8 mouse cellular contexts compared by ENCODE assay signal in the genomic region with DNA sequence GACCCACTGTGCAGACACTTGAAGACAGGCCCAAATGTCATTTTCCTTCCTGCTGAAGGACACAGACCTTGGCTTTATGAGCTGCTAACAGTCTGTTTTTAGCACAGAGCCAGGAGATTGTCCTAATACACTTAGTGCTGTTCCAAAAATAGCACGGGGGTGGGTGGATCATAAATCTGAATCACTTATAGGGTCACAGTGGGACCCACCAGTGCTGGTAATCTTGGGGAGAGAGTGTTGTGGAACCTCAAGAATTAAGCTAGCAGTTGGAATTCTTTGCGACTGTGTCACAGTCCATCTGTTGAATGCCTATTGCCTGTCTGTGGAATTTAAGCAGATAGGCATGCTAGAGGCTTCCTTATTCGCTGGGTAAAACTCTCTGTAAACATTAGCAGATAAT. TPM values are rescaled to one million over a fixed set of nuclear protein-coding genes. Genes with fewer than 3 reads are reported as not detected.
DNase-seq lines count a peak whose midpoint lies in the region; ATAC-seq and TF ChIP-seq lines count a peak whose summit lies in the region.
"Had no signal": no experiment of that assay in that cellular context is flagged by ENCODE, and none has a peak within 500 bp of the region (broad histone marks: within the 10 kb centered on the region; RNA-seq: fewer than 3 reads in every experiment).

No protein-coding gene starts in this region.

- TF ChIP-seq POLR2A in cortical plate, adult 2 months (IDR thresholded peaks at IDR 0.05; ENCODE audit: extremely low read depth, insufficient read depth, low read length), result no peak

- H3K4me2 ChIP-seq in limb, embryonic 12.5 days, result no peak overlapping the region; the same call in 1 of the 2 replicates
- H3K4me2 ChIP-seq in midbrain, embryonic 13.5 days (replicated peaks), result no peak overlapping the region
- H3K4me2 ChIP-seq: hindbrain, embryonic 12.5 days had no signal

- 43% methylated on average over 3 of the region's 3 CpGs for WGBS in limb, embryonic 12.5 days
- WGBS in limb, embryonic 10.5 days, result 65% methylated on average over 3 of the region's 3 CpGs
- WGBS in midbrain, embryonic 13.5 days, result 77% methylated on average over 3 of the region's 3 CpGs

- TF ChIP-seq CTCF in cortical plate, adult 2 months (IDR thresholded peaks at IDR 0.05; ENCODE audit: extremely low read depth, insufficient read depth, low read length), result no peak

- H3K27me3 ChIP-seq in limb, embryonic 12.5 days, result no peaks in the 10 kb centered on the region
- H3K27me3 ChIP-seq in limb, embryonic 10.5 days (ENCODE audit: low read depth, poor library complexity, severe bottlenecking), result no peaks in the 10 kb centered on the region
- no peaks in the 10 kb centered on the region for H3K27me3 ChIP-seq in midbrain, embryonic 13.5 days
- H3K27me3 ChIP-seq: hindbrain, embryonic 12.5 days had no signal

- DNase-seq in limb, embryonic 10.5 days (ENCODE audit: low spot score), result no peak
- peak; percentile 77 to 82 for DNase-seq in heart, postnatal 10 days
- DNase-seq in lung, postnatal 36 days, result peak; percentile 72
- no peak for DNase-seq in c-Kit-positive CD71-positive TER-119-positive erythroid progenitor cells, embryonic 14.5 days (ENCODE audit: low spot score)

- H3K4me3 ChIP-seq in limb, embryonic 12.5 days (replicated peaks), result no peak overlapping the region
- no peak overlapping the region for H3K4me3 ChIP-seq in limb, embryonic 10.5 days
- no peak overlapping the region for H3K4me3 ChIP-seq in cortical plate, adult 2 months (ENCODE audit: insufficient read depth, low read length)
- H3K4me3 ChIP-seq in midbrain, embryonic 13.5 days (replicated peaks), result no peak overlapping the region
- H3K4me3 ChIP-seq: hindbrain, embryonic 12.5 days had no signal

- no peak overlapping the region for H3K9ac ChIP-seq in limb, embryonic 12.5 days (replicated peaks)
- H3K9ac ChIP-seq in midbrain, embryonic 13.5 days (replicated peaks), result no peak overlapping the region
- H3K9ac ChIP-seq: hindbrain, embryonic 12.5 days had no signal

- H3K4me1 ChIP-seq in limb, embryonic 12.5 days (replicated peaks), result peaks cover 55% of the 10 kb centered on the region
- peaks cover 47% of the 10 kb centered on the region for H3K4me1 ChIP-seq in limb, embryonic 10.5 days
- H3K4me1 ChIP-seq in cortical plate, adult 2 months (ENCODE audit: control insufficient read depth, insufficient read depth, low read length), result peaks cover 21% of the 10 kb centered on the region
- peaks cover 25% of the 10 kb centered on the region for H3K4me1 ChIP-seq in midbrain, embryonic 13.5 days (replicated peaks)

- H3K27ac ChIP-seq in limb, embryonic 12.5 days, result 0 out of 2 replicates have a peak overlapping the region, but pooled peaks have one; percentile 42
- no peak overlapping the region for H3K27ac ChIP-seq in limb, embryonic 10.5 days
- 0 out of 2 replicates have a peak overlapping the region, but pooled peaks have one; percentile 71 for H3K27ac ChIP-seq in cortical plate, adult 2 months (ENCODE audit: insufficient read depth, low read length)
- H3K27ac ChIP-seq in midbrain, embryonic 13.5 days, result no peak overlapping the region
- H3K27ac ChIP-seq: hindbrain, embryonic 12.5 days had no signal

- H3K36me3 ChIP-seq in limb, embryonic 12.5 days, result peaks cover 4% of the 10 kb centered on the region; the same call in 1 of the 2 replicates
- 0 out of 2 replicates have a peak, but pooled peaks cover 2% of the 10 kb centered on the region for H3K36me3 ChIP-seq in limb, embryonic 10.5 days
- no peaks in the 10 kb centered on the region for H3K36me3 ChIP-seq in midbrain, embryonic 13.5 days
- H3K36me3 ChIP-seq: hindbrain, embryonic 12.5 days had no signal

- H3K9me3 ChIP-seq in limb, embryonic 12.5 days, result no peaks in the 10 kb centered on the region
- H3K9me3 ChIP-seq in limb, embryonic 10.5 days (replicated peaks), result no peaks in the 10 kb centered on the region
- H3K9me3 ChIP-seq in midbrain, embryonic 13.5 days, result no peaks in the 10 kb centered on the region
- H3K9me3 ChIP-seq: hindbrain, embryonic 12.5 days had no signal

- ATAC-seq in limb, embryonic 12.5 days (ENCODE audit: insufficient number of reproducible peaks, insufficient read depth, low FRiP score, low TSS enrichment, low read depth), result no peak
- ATAC-seq in midbrain, embryonic 13.5 days, result no peak

- intact Hi-C loops in heart, postnatal 10 days (cut with DNase I), result loop anchor here (5.0 kb wide), 1 partner anchor 38 kb away; no protein-coding TSS in a partner anchor

RNA-seq across cellular contexts. Expression of a gene that starts 24.2 kb away (rescaled TPM):
- 79.0 and 80.8 TPM in 2 replicates for polyA plus RNA-seq in limb, embryonic 12.5 days (2016; fragmentation: Nextera tagmentation; extraction: Ambion mirVana)
- 33.8 and 45.5 TPM in 2 replicates for polyA plus RNA-seq in limb, embryonic 10.5 days (2016; fragmentation: Nextera tagmentation; extraction: Ambion mirVana)
- 144 and 148 TPM in 2 replicates for polyA plus RNA-seq in cortical plate, adult 2 months (2012; rRNA removed)
- total RNA-seq in heart, postnatal 10 days (2021), result 100 to 1,000 TPM; 223 to 270 TPM
- 17.2 and 17.6 TPM in 2 replicates for polyA plus RNA-seq in midbrain, embryonic 13.5 days (2015; fragmentation: Nextera tagmentation; extraction: Ambion mirVana)

Comparison
In these comparisons a context has a peak if more than half of its experiments do, and no peak if none do; other contexts are left out.
1. H3K27ac ChIP-seq: peak in limb, embryonic 12.5 days (single experiment) and cortical plate, adult 2 months (single experiment); none in limb, embryonic 10.5 days (single experiment) and midbrain, embryonic 13.5 days (single experiment).
2. DNase-seq: peak in heart, postnatal 10 days (2 of 2) and lung, postnatal 36 days (single experiment); none in limb, embryonic 10.5 days (single experiment) and c-Kit-positive CD71-positive TER-119-positive erythroid progenitor cells, embryonic 14.5 days (single experiment).